Mouse (Mus musculus) adipocyte (in vitro differentiated cells): ENCODE measurements around the gene Ebp.

Source experiments
- DNase-seq: peaks from one replicate; pipeline ENCODE4 v3.0.0-alpha.2; 2016; ENCODE audit warnings: low spot score

Gene Ebp

GRCm38 (mm10) chrX:8182871-8183540, 10.3 kb downstream of the Ebp start:
- DNase-seq, result no peak

DNA sequence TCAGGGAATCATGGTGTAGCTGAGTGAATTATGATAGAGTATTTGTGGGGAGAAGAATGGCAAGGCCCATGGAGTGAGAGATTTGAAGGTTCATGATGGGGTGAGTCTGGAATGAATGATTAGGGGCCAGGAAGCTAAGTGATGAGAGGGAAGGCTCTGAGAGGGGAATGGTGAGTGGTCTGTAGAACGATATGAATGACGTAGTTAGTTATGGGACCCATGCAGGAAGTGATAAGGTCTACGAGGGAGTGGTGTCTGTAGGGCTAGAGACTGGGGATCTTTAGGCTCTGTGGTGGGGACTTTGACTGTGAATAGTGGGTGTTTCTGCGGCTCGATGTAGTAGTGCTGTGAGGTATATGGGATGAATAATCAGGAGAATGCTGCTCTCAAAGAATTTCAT, 13.7 kb downstream of the Ebp start:
- DNase-seq, result no peak

DNA sequence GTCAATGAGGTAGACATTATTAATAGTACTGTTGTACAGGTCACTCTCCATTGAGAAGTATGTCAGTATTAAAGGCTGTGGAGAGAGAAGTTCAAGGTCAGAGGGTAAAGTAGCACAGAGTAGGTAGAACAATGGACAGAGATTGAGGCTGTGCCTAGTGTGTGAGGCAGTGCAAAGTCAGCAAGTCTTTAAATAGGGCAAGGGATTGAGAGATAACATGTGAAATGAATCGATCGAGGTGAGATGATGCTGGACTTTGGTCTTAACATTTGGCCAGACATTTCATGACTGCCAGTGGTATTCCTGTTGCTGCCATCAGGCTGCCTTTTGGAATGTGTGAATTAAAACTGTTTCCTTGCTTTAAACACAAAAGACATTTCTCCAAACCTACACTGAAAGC, 14.4 kb downstream of the Ebp start:
- DNase-seq, result no peak

- peak; percentile 92 for DNase-seq
Observed at GRCm38 (mm10) chrX:8175504-8176385, 17.6 kb downstream of the Ebp start, which contains the start of gene Tbc1d25. Gene Tbc1d25 (minus strand): TSS chrX:8176181.

- DNase-seq, result no peak
Observed at GRCm38 (mm10) chrX:8175169-8175503, 18.2 kb downstream of the Ebp start.

DNA sequence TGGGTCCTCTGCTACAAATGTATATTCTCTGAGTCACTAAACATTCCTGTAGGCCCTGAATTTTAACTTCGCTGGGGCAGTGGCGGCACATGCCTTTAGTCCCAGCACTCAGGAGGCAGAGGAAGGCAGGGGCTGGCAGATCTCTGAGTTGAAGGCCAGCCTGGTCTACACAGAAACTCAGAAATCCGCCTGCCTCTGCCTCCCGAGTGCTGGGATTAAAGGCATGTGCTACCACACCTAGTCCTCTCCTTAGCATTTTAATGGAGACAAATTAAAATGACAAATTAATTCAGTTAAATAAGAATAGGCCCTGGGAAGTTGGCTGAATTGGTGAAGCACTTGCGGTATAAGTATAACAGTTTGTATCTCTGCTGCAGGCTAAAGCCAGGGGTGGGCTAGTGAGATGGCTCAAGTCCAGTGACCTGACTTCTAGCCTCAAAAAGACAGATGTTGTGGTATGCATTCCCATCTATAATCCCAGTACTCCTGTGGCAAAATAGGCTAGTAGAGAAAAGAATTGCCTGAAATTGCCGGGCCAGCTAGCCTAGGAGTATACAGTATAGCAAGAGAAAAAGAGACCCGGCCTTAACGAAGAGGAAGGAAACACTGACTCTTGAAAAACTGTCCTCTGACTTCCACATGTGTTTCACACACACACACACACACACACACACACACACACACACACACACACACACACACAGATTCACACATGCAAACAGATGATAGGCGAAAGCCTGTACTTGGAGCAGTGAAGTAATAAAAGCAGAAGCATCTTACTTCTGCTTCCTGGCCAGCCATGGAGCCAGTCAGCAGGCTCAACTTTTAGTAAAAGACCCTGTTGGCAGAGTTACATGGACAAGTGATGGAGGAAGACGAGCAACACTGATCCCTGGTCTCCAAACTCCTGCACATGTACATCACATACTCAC, 25.3 kb downstream of the Ebp start:
- no peak for DNase-seq

- DNase-seq, result no peak
Observed at GRCm38 (mm10) chrX:8164471-8164870, 28.8 kb downstream of the Ebp start.

DNA sequence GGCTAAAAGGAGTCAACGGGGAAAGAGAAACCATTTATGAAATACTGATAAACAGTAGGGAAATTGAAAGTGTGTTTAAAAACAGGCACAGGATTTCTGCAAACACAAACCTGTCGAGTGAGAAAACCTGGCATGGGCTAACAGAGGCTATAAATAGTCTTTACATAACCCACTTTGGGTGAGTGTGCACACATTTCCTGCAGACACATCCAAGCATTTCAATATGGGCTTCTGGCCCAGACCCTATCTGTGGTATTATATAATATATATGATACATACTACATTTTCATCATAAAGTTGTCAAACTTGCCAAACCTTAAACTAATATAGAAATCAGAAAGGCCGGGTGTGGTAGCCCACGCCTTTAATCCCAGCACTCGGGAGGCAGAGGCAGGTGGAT, 30.2 kb downstream of the Ebp start:
- no peak for DNase-seq

DNA sequence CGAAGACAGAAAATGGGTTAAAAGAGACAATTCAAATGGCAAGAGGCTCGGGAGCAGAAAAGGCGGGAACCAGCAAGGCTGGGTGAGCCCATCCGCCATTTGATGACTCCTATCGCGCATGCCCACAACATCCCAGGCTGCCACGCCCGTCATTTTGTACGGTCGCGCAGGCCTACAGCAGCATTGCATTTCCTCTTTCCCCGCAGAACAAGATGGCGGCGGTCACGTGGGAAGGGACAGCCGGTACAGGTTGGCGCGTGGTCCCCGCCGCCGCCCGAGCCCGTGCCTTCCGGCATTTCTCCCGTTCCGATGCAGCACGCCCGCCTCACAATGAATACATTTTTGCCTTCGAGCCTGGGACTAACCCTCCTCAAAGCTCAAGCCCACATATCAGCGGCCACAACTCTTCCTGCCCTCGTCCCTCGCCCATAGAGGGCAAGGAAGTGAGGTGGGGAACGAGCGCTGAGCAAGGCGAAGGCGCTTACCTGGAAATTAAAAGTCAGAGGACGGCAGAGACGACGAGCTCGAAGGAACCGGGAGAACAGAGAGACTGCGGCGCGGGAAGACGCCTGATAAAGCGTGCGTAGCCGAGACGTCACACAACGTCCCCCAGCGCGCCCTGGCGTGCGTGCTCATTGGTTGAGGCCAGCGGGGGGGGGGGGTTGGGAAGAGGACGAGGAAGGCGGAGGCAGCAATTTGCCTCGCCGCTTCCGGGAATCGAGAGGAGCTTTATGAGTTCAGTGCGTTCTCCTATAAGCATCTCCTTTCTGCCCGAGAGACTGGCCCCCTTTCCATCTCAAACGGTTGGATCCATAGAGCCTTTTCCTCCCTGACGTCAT, 47.9 kb downstream of the Ebp start, which contains the start of gene Rbm3:
Gene Rbm3, minus strand, starts transcription at position 728 of the 839 bp plus-strand sequence.
- DNase-seq, result peak; percentile 91

- DNase-seq, result no peak
Observed at GRCm38 (mm10) chrX:8143750-8144149, 49.6 kb downstream of the Ebp start.

DNA sequence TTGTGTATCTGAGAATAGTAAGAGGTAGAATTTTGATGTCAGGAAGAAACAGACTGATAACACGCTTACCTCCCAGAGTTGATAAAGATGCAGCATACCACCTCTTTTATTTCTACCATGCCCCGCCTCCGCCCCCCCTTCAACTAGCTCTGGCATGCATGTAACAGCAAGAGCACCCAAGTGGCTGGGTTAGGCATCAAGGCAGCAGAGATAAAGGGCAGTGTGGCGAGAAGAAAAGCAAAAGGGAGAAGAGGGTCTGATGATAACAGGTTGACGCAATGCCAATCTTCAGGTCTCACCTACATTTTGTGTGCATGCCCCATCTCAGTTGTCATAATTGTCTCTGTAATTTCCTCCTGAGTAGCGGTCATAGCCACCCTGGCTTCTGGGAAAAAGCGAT, 50.4 kb downstream of the Ebp start:
- no peak for DNase-seq

- no peak for DNase-seq
Observed at GRCm38 (mm10) chrX:8141058-8141457, 52.3 kb downstream of the Ebp start.

DNA sequence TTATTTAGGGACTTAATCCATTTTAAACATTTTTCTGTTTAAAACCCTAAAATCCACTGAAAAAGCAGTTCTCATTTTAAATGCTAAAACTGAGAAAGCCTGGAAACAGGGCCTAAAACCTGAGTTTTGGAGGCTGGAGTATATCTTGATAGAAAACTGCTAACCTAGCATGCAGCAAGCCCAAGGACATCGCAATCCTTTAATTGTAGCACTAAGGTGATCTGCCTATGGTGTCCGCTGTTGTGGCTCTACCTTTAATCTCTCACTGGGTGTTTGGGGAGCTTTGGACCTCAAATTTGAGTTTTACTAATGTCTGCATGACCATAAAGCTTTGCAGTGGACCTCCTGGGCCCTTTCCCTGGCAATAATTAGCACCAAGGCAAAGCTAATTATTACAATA, 52.9 kb downstream of the Ebp start:
- no peak for DNase-seq

GRCm38 (mm10) chrX:8139480-8139879, 53.8 kb downstream of the Ebp start:
- DNase-seq, result no peak

- DNase-seq, result no peak
Observed at GRCm38 (mm10) chrX:8135886-8136285, 57.4 kb downstream of the Ebp start.
